Mouse (Mus musculus) lung, embryonic 14.5 days (tissue): ENCODE results near the gene Ubac2. TPM values are rescaled to one million over a fixed set of nuclear protein-coding genes. Genes with fewer than 3 reads are reported as not detected.

Source experiments
- ATAC-seq: fragments of 200-750 bp; cut with Nextera tagmentation; 2 replicates; pipeline ENCODE4 v1.8.0; 2017; ENCODE audit warnings: mild to moderate bottlenecking, moderate TSS enrichment, moderate library complexity; ENCODE audit not compliant: insufficient read depth
- DNase-seq: peaks from one replicate; pipeline ENCODE4 v3.0.0-alpha.2; 2015
- H3K27ac ChIP-seq: fragments of 300-500 bp; sonication (generic); 2 replicates; pipeline ENCODE4 v1.5.1; 2014; ENCODE audit warnings: low read depth, mild to moderate bottlenecking, moderate library complexity
- H3K27me3 ChIP-seq: fragments of 300-500 bp; sonication (generic); 2 replicates; pipeline ENCODE4 v1.6.1; 2014; ENCODE audit warnings: low read length, control low read depth; ENCODE audit not compliant: insufficient read depth
- H3K36me3 ChIP-seq: fragments of 300-500 bp; sonication (generic); 2 replicates; pipeline ENCODE4 v1.6.1; 2014; ENCODE audit warnings: control low read depth; ENCODE audit not compliant: insufficient read depth
- H3K4me1 ChIP-seq: fragments of 300-500 bp; sonication (generic); 2 replicates; pipeline ENCODE4 v1.6.1; 2014; ENCODE audit warnings: antibody characterized with exemption, control low read depth; ENCODE audit not compliant: insufficient read depth
- H3K4me2 ChIP-seq: fragments of 300-500 bp; sonication (generic); 2 replicates; pipeline ENCODE4 v1.6.1; 2014; ENCODE audit warnings: mild to moderate bottlenecking
- H3K4me3 ChIP-seq: fragments of 300-500 bp; sonication (generic); 2 replicates; pipeline ENCODE4 v1.5.1; 2014; ENCODE audit warnings: low read depth, low read length
- H3K9ac ChIP-seq: fragments of 300-500 bp; sonication (generic); 2 replicates; pipeline ENCODE4 v1.6.1; 2014
- H3K9me3 ChIP-seq: fragments of 300-500 bp; sonication (generic); 2 replicates; pipeline ENCODE4 v1.6.1; 2016; ENCODE audit warnings: low read depth, low read length, control low read depth
- CTCF ChIP-seq: IDR thresholded peaks from 2 replicates; pipeline ENCODE4 v1.5.1; 2016; ENCODE audit warnings: antibody characterized with exemption, low read depth
- WGBS: fragments of 180-500 bp; shearing (Covaris S2); extraction: QIAGEN DNeasy Blood & Tissue Kit; methylation state at CpG from one replicate; pipeline ENCODE4 v1.1.7; 2014; 5-methylcytosine and 5-hydroxymethylcytosine counted together
- polyA plus RNA-seq: library from polyadenylated mRNA; unstranded; fragments of >200 nt; fragmentation: Nextera tagmentation; extraction: Ambion mirVana; gene quantifications from 2 replicates; pipeline ENCODE4 v1.2.1, GENCODE M21; 2014

Ubac2 gene
- polyA plus RNA-seq, 1 experiment from 2014 or later, result 61.1 TPM

DNA sequence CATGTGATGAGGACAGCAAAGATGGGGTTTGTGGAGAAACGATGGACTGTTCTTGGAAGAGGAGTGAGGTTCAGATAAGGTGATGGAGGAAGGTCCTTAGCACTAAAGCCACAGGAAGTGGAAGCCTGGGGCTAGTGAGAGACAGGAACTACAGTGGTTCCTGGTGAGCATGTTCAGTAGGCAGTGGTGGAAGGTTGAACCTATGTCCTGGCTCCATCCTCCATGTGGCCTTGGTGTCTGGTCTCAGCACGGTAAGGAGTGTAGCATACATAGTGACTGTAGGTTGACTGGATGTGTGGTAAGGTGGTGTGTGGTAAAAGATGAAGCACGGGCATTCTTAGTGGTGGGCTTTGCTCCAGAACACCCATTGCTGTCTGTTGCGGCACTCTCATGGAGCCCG lies 71.5 kb downstream of the Ubac2 start:
- H3K9me3 ChIP-seq, result no peaks in the 10 kb centered on the region
- 89% methylated on average over 5 of the region's 5 CpGs for WGBS
- H3K9ac ChIP-seq, result no peak overlapping the region
- H3K27ac ChIP-seq, result no peak overlapping the region
- DNase-seq (no peak), ATAC-seq (no peak)
- H3K4me3 ChIP-seq, result no peak overlapping the region
- no peaks in the 10 kb centered on the region for H3K4me1 ChIP-seq
- no peak overlapping the region for H3K4me2 ChIP-seq
- peaks cover 10% of the 10 kb centered on the region; the same call in 1 of the 2 replicates for H3K36me3 ChIP-seq
- no peak for TF ChIP-seq CTCF
- no peaks in the 10 kb centered on the region for H3K27me3 ChIP-seq

DNA sequence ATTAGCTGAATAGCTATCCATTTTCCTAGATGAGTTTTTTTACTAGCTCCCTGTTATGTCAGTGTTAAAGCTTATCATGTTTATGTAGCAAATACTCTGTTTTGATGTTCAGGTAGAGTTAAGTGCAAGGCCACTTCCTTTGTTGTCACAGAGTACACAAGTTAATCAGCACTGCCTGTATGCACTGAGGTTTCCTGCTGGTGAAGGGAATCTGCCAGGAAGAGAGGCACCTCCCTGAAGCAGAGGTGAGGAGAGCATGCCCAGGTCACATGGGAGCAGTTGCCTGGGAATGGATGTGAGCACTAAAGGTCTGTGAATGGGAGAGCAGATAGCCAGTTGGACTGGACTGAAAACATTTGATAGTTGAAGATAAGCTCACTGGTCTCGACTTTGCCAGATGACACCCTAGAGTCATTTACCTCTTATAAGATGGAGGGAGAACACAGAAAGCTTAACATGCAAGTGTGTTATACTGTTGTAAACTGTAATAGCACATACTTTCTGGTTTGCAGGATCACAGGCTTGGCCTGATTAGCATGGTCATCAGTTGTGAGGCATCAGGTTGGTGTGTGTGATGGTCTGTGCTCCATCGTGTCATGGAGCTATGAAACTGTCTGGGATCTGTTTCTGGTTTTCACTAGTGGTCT lies 73.1 kb downstream of the Ubac2 start:
- H3K9ac ChIP-seq, result no peak overlapping the region
- TF ChIP-seq CTCF, result no peak
- no peaks in the 10 kb centered on the region for H3K4me1 ChIP-seq
- H3K27me3 ChIP-seq, result no peaks in the 10 kb centered on the region
- WGBS, result 52% methylated on average over 2 of the region's 2 CpGs
- H3K36me3 ChIP-seq, result peaks cover 10% of the 10 kb centered on the region; the same call in 1 of the 2 replicates
- no peaks in the 10 kb centered on the region for H3K9me3 ChIP-seq
- no peak overlapping the region for H3K27ac ChIP-seq
- ATAC-seq, result no peak
- no peak overlapping the region for H3K4me2 ChIP-seq
- no peak overlapping the region for H3K4me3 ChIP-seq
- no peak for DNase-seq

GRCm38 (mm10) chr14:121952046-121952400 lies 73.6 kb downstream of the Ubac2 start:
- Histone ChIP-seq H3K27ac (no peak overlapping the region), H3K9me3 (no peaks in the 10 kb centered on the region), H3K4me2 (no peak overlapping the region), H3K4me1 (no peaks in the 10 kb centered on the region), H3K9ac (no peak overlapping the region), H3K4me3 (no peak overlapping the region), H3K27me3 (no peaks in the 10 kb centered on the region), H3K36me3 (peaks cover 10% of the 10 kb centered on the region; the same call in 1 of the 2 replicates)
- WGBS, result 72% methylated on average over 5 of the region's 5 CpGs
- DNase-seq (no peak), ATAC-seq (no peak)
- TF ChIP-seq CTCF, result no peak

DNA sequence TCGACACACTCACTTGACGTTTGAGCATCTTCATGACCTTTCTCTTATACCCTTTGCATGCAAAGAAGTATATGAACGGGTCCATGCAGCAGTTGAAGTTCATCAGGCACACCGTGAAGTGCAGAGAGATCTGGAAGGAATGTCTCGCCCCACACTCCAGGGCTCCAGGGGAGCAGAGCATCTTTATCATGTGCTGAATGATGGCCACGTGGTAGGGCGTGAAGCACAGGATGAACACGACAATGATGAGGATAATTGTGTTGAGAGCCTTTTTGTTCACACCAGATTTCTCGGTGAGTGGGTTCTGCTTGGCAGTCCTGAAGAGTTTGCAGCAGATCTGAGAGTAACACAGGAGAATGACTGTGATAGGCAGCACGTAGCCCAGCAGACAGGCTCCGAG lies 75.7 kb downstream of the Ubac2 start:
- Histone ChIP-seq H3K4me1 (no peaks in the 10 kb centered on the region), H3K9ac (no peak overlapping the region), H3K27ac (no peak overlapping the region), H3K4me2 (no peak overlapping the region), H3K27me3 (no peaks in the 10 kb centered on the region), H3K4me3 (no peak overlapping the region), H3K36me3 (peaks cover 10% of the 10 kb centered on the region; the same call in 1 of the 2 replicates), H3K9me3 (no peaks in the 10 kb centered on the region)
- no peak for DNase-seq
- ATAC-seq, result no peak
- TF ChIP-seq CTCF, result no peak
- 79% methylated on average over 11 of the region's 11 CpGs for WGBS

- Histone ChIP-seq H3K9me3 (no peaks in the 10 kb centered on the region), H3K4me2 (no peak overlapping the region), H3K4me1 (no peaks in the 10 kb centered on the region), H3K36me3 (peaks cover 10% of the 10 kb centered on the region; the same call in 1 of the 2 replicates), H3K27ac (no peak overlapping the region), H3K9ac (no peak overlapping the region), H3K4me3 (no peak overlapping the region), H3K27me3 (no peaks in the 10 kb centered on the region)
- no peak for TF ChIP-seq CTCF
- ATAC-seq (no peak), DNase-seq (no peak)
- 95% methylated on average over 12 of the region's 12 CpGs for WGBS
Measured at GRCm38 (mm10) chr14:121954608-121955007, 76.2 kb downstream of the Ubac2 start.

- no peak overlapping the region for H3K27ac ChIP-seq
- H3K27me3 ChIP-seq, result no peaks in the 10 kb centered on the region
- no peaks in the 10 kb centered on the region for H3K4me1 ChIP-seq
- no peaks in the 10 kb centered on the region for H3K9me3 ChIP-seq
- TF ChIP-seq CTCF, result no peak
- no peak for DNase-seq
- no peak overlapping the region for H3K9ac ChIP-seq
- ATAC-seq, result no peak
- H3K4me3 ChIP-seq, result no peak overlapping the region
- H3K36me3 ChIP-seq, result peaks cover 10% of the 10 kb centered on the region; the same call in 1 of the 2 replicates
- WGBS, result 60% methylated on average over 5 of the region's 5 CpGs
- H3K4me2 ChIP-seq, result no peak overlapping the region
Measured at GRCm38 (mm10) chr14:121955176-121955795, 76.9 kb downstream of the Ubac2 start.

DNA sequence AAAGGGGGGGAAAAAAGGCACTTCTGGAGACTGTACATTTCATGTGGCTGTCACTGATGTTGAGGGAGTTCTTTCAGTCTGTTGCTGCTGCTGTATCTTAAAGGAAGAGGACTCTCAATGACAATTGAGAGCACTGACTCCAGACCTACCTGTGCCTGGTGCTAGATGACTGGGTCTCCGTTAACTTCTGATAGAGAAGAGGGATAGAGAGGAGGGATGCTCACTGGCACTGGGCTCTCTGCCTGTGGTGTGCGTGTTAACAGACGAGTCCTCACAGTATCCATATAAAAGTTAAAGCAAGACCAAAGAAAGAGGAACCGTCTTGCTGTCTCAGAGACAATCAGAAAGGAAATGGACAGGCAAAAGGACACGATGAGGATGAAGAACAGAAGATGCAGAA lies 77.9 kb downstream of the Ubac2 start:
- H3K27ac ChIP-seq, result no peak overlapping the region
- 89% methylated on average over 5 of the region's 5 CpGs for WGBS
- no peaks in the 10 kb centered on the region for H3K4me1 ChIP-seq
- TF ChIP-seq CTCF, result no peak
- H3K9ac ChIP-seq, result no peak overlapping the region
- no peak for ATAC-seq
- no peaks in the 10 kb centered on the region for H3K27me3 ChIP-seq
- H3K36me3 ChIP-seq, result peaks cover 10% of the 10 kb centered on the region; the same call in 1 of the 2 replicates
- DNase-seq, result no peak
- no peak overlapping the region for H3K4me2 ChIP-seq
- H3K9me3 ChIP-seq, result no peaks in the 10 kb centered on the region
- no peak overlapping the region for H3K4me3 ChIP-seq
